Mouse (Mus musculus): ENCODE data around the gene Zfp988.
"Not testable (repeated sequence)": the region's sequence is repeated elsewhere in the genome, so short reads cannot be mapped to it uniquely, and the experiment has no call there.

Gene Zfp988

DNA sequence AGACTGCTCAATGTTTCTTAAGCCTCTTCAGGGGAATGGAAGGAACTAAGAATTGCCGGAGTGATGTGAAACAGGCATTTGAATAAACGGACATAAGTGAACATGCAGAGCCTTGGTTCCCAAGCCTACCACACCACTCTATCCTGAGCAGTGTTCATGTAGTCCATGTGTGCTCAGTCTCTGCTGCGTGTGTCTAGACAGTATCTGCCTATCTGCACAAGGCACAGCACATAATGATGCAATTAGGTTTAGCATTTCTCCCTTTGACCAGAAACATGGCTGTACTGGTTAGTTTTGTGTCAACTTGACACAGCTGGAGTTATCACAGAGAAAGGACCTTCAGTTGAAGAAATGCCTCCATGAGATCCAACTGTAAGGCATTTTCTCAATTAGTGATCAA, 35.4 kb downstream of the Zfp988 start:
- in situ Hi-C loops (cut with MboI; ENCODE audit: unreplicated experiment in 2 of 2): loop anchor here (25.0 kb wide), 2 partner anchors 1804 to 1904 kb away; no protein-coding TSS in a partner anchor

DNA sequence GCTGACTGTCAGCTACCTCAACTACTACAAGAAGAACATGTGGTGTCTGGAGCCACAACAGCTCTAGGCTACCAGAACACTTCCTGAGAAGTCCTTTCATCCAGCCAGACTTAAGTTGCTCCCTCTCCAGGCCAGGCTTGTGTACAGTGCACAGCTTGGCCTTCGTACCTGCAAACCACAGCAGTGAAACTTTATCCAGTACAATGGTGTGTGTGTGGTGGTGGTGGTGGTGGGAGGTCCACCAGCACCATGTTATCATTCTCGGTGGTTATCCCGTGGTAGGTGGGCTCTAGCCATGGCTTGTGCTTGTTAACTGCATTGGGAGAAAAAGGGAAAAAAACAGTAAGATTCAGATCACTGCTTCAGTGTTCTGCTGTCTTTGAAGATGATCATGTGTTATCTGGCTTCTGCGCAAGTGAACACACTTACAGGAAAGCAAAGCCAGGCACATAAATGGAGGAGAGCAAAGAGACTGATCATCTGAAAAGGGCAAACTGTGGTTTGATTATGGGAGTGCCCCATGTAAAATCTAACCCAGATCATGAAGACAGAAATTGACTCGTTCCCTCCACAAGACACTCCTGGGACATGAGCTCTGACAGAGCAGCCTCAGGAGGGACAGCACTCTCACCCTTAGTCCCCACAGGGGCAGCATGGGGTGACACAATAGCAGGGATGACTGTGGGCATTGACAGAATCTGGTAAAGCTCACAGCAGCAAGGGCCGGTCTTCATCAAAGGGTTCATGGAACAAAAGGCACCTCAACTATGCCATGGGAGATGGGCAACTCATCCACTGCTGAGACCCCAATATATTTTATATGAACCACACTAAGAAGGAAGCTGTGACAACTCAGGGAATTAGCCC, 37.8 kb downstream of the Zfp988 start:
- in situ Hi-C loops (cut with MboI; ENCODE audit: unreplicated experiment in 2 of 2): loop anchor here (25.0 kb wide), 2 partner anchors 1806 to 1906 kb away; no protein-coding TSS in a partner anchor

DNA sequence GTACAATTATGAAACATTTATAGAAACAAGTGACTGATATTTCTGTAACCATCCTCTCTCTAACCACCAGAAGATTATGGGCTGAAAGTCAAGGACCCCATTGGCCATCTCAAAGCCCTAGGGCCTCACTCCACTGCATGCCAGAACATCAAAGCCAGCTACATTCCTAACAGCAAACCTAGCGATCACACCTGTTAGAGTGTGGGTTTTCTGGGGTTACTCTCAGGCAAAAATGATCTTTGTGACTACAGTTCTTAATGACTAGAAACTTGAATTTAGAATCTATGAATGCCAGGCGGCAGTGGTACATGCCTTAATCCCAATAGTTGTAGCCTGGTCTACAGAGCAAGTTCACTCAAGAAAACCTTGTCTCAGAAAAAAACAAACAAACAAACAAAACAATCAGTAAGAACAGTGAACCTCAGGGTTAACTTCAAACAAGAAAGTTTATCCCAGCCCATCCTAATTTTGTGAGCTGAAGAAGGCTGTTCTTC, 39.6 kb downstream of the Zfp988 start:
- in situ Hi-C loops (cut with MboI; ENCODE audit: unreplicated experiment in 2 of 2): loop anchor here (25.0 kb wide), 2 partner anchors 1808 to 1908 kb away; no protein-coding TSS in a partner anchor

DNA sequence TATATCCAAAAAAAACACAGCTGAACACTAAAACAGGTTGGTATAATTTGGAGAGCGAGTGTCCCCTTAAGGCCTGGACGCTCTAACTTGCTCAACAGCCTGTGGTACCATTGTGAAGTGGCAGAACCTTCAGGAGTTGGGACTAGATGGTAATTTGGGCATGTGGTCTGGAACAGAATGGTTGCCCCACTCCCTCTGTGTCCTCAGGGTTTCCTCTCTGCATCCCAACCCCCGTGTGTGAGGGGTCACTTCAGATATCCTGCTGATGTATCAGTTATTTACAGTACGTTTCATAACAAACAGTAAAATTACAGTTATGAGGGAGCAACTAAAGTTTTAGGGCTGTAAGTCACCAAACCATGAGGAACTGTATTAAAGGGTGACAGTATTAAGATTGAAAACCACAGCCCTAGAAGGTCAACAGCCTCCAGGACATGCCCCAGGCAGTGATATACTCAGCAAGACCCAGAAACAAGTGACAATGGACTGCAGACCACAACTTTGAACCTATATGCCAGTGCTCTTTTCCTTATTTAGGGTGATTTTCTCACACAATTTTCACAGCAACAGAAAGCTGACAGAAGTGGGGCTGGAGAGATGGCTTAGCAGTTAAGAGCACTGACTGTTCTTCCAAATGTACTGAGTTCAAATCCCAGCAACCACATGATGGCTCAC, 41.0 kb downstream of the Zfp988 start:
- in situ Hi-C loops (cut with MboI; ENCODE audit: unreplicated experiment in 2 of 2): loop anchor here (25.0 kb wide), 2 partner anchors 1809 to 1909 kb away; no protein-coding TSS in a partner anchor

DNA sequence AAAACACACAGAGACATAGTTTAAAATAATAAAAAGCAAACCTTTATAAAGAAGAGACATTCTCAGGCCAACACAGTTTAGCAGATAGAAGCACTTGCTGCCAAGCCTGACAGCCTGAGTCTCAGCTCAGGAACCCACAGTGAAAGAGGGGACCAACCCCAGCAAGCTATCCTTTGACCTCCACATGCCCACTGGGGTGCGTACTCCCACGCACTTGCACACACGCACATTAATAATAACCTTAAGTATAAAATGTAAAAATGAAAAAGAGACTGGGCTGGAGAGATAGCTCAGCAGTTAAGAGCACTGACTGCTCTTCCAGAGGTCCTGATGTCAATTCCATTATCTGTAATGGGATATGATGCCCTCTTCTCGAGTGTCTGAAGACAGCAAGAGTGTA, 41.8 kb downstream of the Zfp988 start:
- in situ Hi-C loops (cut with MboI; ENCODE audit: unreplicated experiment in 2 of 2): loop anchor here (25.0 kb wide), 2 partner anchors 1810 to 1910 kb away; no protein-coding TSS in a partner anchor

DNA sequence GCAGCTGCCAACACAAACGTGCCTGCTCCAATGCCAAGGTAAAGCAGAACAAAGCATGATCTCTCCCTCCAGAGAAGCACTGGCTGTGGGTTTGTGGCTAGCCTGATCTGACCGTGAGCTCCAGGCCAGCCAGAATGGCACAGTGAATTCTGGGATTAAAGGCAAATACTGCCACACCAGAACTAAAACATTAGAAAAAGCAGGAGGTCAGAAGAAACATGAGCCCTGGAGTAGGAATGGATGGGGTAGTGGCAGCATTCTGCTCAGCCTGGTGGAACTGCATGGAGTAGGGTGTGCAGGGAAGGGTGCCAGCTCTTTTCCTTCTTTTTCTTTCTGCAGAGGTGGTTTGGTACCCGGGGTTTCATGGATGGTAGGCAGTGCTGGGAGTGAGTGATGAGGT, 42.4 kb downstream of the Zfp988 start:
- in situ Hi-C loops (cut with MboI; ENCODE audit: unreplicated experiment in 2 of 2): loop anchor here (25.0 kb wide), 2 partner anchors 1811 to 1911 kb away; no protein-coding TSS in a partner anchor

DNA sequence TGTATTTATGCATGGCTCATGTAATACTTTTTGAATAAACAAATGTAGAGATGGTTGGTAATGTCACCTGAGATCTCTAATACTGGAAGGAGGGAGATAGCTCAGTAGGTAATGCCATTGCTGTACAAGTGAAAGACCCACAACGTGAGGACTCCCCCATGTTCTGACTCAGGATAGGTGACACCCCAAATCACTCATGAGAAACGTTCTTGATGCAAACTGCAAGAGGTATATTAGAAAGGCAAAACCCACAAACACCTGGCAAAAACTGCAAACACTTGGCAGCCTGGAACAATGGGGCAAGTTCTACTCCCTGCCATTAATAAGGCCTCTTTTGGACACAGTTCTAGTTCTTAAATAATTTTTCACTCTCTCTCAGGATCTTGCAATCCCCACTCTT, 42.9 kb downstream of the Zfp988 start:
- in situ Hi-C loops (cut with MboI; ENCODE audit: unreplicated experiment in 2 of 2): loop anchor here (25.0 kb wide), 2 partner anchors 1811 to 1911 kb away; no protein-coding TSS in a partner anchor

DNA sequence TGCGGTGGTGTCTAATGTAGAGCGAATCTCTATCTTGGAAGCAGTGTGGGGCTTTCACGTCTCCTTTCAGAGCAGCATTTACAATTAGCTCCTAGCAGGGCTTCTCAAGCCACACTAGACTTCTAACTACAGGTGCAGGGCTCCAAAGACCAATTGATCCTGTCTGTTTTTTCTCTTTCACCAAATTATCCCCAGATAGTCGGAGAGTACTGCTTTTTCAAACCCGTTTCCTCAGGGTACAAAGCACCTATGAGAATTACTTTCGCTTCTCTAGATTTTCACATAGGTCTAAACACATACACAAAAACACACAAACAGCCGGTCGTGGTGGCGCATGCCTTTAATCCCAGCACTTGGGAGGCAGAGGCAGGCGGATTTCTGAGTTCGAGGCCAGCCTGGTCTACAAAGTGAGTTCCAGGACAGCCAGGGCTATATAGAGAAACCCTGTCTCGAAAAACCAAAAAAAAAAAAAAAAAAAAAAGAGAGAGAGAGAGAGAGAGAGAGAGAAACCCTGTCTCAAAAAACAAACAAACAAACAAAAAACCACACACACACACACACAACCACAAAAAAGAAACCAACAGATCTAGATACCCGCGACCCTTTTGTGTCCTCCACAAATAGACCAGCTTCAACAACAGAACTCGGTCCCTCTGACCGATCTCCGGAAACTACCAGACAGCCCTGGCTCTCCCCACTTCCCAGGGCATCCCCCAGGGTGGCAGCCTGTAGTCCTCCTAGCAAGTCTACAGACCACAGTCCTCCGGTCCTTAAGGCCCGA, 43.6 kb downstream of the Zfp988 start:
- in situ Hi-C loops (cut with MboI; ENCODE audit: unreplicated experiment in 2 of 2): loop anchor here (25.0 kb wide), 2 partner anchors 1812 to 1912 kb away; no protein-coding TSS in a partner anchor

DNA sequence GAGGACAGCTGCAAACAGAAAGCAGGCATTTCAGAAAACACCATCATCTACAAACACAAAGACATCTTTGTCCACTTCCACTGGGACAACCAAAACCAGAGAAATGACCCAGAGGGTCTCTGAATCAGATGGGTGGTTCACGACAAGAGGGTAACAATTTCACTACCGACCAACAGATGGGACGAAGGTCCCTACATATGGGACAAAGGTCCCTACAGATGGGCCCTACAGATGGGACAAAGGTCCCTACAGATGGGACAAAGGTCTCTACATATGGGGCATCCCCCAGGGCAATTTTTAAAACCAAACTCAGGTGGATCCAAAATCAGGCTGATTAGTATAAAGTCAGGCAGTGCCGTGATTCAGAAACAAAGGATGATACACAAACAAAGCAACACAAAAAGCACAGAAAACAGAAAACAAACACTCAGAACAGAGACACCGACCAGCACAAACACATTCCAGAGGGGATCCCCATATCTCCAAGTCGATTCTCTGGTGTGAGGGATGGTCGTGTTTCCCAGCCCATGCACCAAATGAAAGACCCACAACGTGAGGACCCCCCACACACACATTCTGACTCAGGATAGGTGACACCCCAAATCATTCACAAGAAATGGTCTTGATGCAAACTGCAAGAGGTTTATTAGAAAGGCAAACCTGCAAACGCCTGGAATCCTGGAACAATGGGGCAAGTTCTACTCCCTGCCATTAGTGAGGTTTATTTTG, 44.4 kb downstream of the Zfp988 start:
- in situ Hi-C loops (cut with MboI; ENCODE audit: unreplicated experiment in 2 of 2): loop anchor here (25.0 kb wide), 2 partner anchors 1813 to 1913 kb away; no protein-coding TSS in a partner anchor

DNA sequence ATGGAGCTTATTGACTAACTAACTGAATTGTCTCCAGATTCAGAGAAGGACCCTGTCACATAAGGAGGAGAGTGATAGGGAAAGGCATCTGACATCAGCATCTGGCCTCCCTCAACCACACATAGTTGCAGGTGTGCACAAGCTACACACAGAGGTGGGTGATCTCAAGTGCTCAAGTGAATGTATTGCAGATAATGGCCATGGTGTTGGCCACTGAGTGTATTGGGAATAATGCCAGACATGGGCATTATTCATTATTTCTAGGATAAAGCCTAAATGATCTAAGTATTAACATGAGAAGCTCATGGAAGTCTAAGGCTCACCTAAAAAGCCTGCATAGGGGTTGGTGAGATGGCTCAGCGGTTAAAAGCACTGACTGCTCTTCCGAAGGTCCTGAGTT, 45.1 kb downstream of the Zfp988 start:
- in situ Hi-C loops (cut with MboI; ENCODE audit: unreplicated experiment in 2 of 2): not testable (repeated sequence)

DNA sequence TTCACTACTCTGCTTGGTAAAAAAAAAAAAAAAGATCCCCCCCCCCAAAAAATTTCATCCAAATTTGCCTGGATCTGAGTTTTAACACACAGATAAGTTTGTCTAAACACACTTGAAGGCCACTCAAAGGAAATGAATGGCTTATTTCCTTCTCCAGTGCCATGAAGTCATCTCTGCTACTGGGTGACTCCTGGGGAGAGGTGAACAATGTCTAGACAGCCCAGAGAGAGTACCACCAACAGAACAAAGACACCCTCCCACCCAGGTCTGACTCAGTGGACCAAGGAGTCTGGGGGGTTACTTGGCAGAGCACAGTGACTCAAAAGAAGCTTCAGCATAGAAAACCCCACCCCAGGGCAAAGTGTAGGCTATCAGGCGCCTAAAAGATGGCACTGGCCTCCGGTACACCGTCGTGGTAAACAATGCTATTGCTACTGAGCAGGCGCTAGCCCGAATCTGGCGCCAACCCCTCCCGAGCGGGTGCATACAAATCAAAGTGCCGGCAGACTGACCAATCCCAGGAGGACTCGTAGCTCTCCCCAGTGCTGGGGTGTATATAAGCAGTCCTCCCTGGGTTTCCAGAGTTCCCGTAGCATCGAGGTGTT, 46.0 kb downstream of the Zfp988 start:
- in situ Hi-C loops (cut with MboI; ENCODE audit: unreplicated experiment in 2 of 2): not testable (repeated sequence)

DNA sequence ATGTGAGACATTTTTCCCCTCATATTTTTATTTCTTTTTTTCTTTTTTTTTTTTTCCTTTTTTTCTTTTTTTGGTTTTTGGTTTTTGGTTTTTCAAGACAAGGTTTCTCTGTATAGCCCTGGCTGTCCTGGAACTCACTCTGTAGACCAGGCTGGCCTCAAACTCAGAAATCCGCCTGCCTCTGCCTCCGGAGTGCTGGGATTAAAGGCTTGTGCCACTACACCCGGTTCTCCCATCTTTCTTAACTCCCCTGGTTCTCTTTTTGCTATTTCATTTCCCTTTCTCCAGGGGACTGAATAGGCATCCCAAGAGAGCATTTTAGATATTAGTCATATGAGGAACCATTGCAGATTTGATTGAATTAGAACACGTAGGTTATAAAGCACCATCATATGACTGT, 48.2 kb downstream of the Zfp988 start:
- in situ Hi-C loops (cut with MboI; ENCODE audit: unreplicated experiment in 2 of 2): not testable (repeated sequence)

DNA sequence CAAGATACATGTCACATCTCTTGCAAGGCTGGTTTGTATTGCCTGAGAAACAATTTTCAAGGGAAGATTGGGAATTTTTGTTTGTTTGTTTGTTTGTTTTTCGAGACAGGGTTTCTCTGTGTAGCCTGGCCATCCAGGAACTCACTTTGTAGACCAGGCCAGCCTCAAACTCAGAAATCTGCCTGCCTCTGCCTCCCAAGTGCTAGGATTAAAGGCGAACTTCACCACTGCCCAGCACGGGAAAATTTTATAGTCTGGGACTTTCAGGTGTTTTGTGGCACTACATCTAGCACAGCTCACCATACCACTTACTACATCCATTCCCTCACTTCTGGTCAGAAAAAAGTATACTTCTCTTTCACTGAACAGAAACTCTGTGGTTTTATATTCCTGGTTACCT, 50.6 kb downstream of the Zfp988 start:
- in situ Hi-C loops (cut with MboI; ENCODE audit: unreplicated experiment in 2 of 2): not testable (repeated sequence)

DNA sequence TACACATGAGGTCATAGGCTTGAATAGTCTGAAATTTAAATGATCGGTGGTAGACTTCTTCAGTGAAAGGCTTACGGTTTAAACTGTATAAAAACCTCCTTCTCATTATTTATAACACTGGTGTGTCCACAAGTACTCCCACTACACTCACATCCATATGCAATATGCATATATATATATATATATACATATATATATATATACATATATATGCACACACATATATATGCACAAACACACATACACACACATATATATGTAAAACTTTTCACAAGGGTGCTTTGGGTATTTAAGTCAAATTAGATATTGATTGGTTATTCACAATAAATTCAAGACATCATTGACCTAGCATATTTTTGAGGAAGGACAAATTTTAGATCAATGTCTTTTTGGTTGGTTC, 51.7 kb downstream of the Zfp988 start:
- in situ Hi-C loops (cut with MboI; ENCODE audit: unreplicated experiment in 2 of 2): not testable (repeated sequence)

DNA sequence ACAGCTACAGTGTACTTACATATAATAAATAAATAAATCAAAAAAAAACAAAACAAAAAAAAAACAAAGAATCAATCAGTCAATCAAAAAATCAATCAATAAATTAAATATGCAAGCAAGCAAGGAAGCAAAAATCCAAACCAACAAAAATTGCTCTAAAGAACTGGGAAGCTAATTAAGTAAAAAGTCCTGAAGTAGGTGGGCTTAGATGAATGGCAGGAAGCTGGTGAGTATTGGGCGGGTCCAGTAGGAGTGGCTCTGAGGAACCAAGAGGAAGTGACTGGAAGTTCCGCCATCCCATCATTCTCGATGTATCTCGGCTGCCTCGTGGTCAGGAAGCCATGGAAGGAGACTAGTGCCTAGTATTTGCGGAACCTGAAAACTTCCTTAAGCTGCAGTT, 55.5 kb downstream of the Zfp988 start, which contains the start of gene Zfp978:
TSS of gene Zfp978 (plus strand) at position 301 of the 400 bp plus-strand sequence.
- in situ Hi-C loops (cut with MboI; ENCODE audit: unreplicated experiment in 2 of 2): not testable (repeated sequence)

DNA sequence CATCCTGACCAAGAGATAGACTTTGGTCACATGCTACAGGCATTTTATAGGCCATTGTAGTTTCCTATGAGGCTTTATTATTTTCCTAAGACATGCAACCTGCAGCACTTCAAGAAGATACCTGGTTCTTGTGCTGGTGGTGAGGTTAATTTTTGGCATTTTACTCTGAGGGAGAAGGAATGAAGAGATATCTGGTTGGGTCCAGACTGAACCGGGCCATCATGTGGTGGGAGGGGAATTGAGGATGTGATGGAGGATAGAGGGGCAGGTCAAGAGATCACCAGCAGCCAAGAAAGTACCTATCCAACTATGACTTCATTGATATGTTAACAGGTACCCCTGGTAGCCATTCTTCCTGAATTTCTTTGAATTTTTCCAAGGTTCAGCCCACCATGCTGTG, 56.4 kb downstream of the Zfp988 start:
- in situ Hi-C loops (cut with MboI; ENCODE audit: unreplicated experiment in 2 of 2): not testable (repeated sequence)

DNA sequence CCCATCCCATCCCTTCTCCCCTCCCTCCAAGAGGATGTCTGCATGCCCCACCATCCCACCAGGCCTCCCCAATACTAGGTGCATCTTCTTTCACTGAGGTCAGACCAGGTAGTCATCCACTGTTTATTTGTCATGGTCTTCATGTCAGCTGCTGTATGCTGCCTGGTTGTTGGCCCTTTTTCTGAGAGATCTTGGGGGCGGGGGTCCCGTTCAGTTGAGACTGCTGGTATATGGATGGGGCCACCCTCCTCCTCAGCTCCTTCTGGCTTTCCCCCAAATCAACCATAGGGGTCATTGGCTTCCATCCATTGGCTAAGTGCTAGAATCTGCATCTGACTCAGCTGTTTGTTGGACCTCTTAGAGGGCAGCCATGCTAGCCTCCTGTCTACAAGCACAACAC, 64.1 kb downstream of the Zfp988 start:
- in situ Hi-C loops (cut with MboI; ENCODE audit: unreplicated experiment in 2 of 2): not testable (repeated sequence)

DNA sequence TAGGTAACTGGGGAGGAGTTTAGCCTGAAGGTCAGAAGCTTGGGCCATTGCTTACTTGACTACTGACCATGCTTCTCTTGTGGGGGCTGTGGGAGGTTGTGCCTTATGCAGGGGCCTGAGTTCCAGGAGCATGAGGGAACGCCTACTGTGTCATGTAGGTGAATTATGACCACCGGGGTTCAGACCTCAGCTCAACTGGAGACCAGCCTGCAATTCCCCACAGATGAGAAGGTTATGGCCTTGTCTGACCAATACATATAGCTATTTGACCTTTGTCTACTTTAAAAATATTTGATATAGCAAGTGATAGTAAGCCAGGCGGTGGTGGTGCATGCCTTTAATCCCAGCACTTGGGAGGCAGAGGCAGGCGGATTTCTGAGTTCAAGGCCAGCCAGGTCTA, 77.7 kb downstream of the Zfp988 start:
- in situ Hi-C loops (cut with MboI; ENCODE audit: unreplicated experiment in 2 of 2): not testable (repeated sequence)

Data from v-Abl transformed pro-B cells (cell line).